Mouse (Mus musculus) cerebellum, adult (tissue): ENCODE data around the gene Gm28557.
A peak's percentile ranks its signal among the peaks of the same experiment; 100 is the strongest.
"Not testable (repeated sequence)": the region's sequence is repeated elsewhere in the genome, so short reads cannot be mapped to it uniquely, and the experiment has no call there.

Source experiments
- ATAC-seq: cut with Nextera tagmentation; 2 replicates; pipeline ENCODE4 v1.9.2; 2017; ENCODE audit warnings: mild to moderate bottlenecking, moderate library complexity, mixed read lengths; ENCODE audit not compliant: insufficient number of reproducible peaks, low FRiP score, low TSS enrichment

The Gm28557 gene

GRCm38 (mm10) chr13:67108194-67108820 lies at the start of gene Gm28557:
Gene Gm28557 (minus strand): TSS chr13:67108604.
- ATAC-seq = peak; percentile 99

GRCm38 (mm10) chr13:67128038-67128721 lies 19.8 kb upstream of the Gm28557 start:
- peak; percentile 99 for ATAC-seq

- 0 out of 2 replicates have a peak, but pooled peaks have one; percentile 3 for ATAC-seq
Measured at GRCm38 (mm10) chr13:67127507-67127906, 19.1 kb upstream of the Gm28557 start.

- no peak for ATAC-seq
Measured at GRCm38 (mm10) chr13:67124460-67124859, 16.1 kb upstream of the Gm28557 start.

GRCm38 (mm10) chr13:67121360-67121759 lies 13.0 kb upstream of the Gm28557 start, which contains the start of gene Zfp759:
Gene Zfp759 (plus strand): TSS chr13:67121660.
- not testable (repeated sequence) for ATAC-seq

- ATAC-seq = not testable (repeated sequence)
Measured at GRCm38 (mm10) chr13:67116163-67116562, 7.8 kb upstream of the Gm28557 start, which contains the start of gene Rslcan18. Gene Rslcan18 (minus strand): TSS chr13:67116263.

- ATAC-seq = no peak
Measured at GRCm38 (mm10) chr13:67113287-67113686, 4.9 kb upstream of the Gm28557 start.

- ATAC-seq = no peak
Measured at GRCm38 (mm10) chr13:67112096-67112495, 3.7 kb upstream of the Gm28557 start.

GRCm38 (mm10) chr13:67108821-67109206 lies 410 bp upstream of the Gm28557 start:
- peak; percentile 74 for ATAC-seq

GRCm38 (mm10) chr13:67107681-67108080 lies 723 bp downstream of the Gm28557 start:
- no peak for ATAC-seq

GRCm38 (mm10) chr13:67097876-67098275 lies 10.5 kb downstream of the Gm28557 start, which contains the start of gene Zfp708:
Gene Zfp708 (minus strand): TSS chr13:67097976.
- ATAC-seq = no peak

- no peak for ATAC-seq
Measured at GRCm38 (mm10) chr13:67090154-67090553, 18.2 kb downstream of the Gm28557 start.

GRCm38 (mm10) chr13:67081946-67082345 lies 26.5 kb downstream of the Gm28557 start:
- no peak for ATAC-seq

- peak; percentile 97 for ATAC-seq
Measured at GRCm38 (mm10) chr13:67081142-67081713, 27.2 kb downstream of the Gm28557 start.

GRCm38 (mm10) chr13:67077244-67077643 lies 31.2 kb downstream of the Gm28557 start:
- ATAC-seq = no peak

GRCm38 (mm10) chr13:67072786-67073185 lies 35.6 kb downstream of the Gm28557 start:
- no peak for ATAC-seq

- ATAC-seq = no peak
Measured at GRCm38 (mm10) chr13:67065386-67065785, 43.0 kb downstream of the Gm28557 start.

- ATAC-seq = no peak
Measured at GRCm38 (mm10) chr13:67062427-67062826, 46.0 kb downstream of the Gm28557 start.

GRCm38 (mm10) chr13:67060786-67061358 lies 47.5 kb downstream of the Gm28557 start, which contains the start of gene Zfp712:
Gene Zfp712 (minus strand): TSS chr13:67061170.
- ATAC-seq = peak; percentile 99

- peak; percentile 36 for ATAC-seq
Measured at GRCm38 (mm10) chr13:67060161-67060785, 48.1 kb downstream of the Gm28557 start.
